Mouse (Mus musculus): Measurements from ENCODE around the gene Ano1.

Ano1 gene

DNA sequence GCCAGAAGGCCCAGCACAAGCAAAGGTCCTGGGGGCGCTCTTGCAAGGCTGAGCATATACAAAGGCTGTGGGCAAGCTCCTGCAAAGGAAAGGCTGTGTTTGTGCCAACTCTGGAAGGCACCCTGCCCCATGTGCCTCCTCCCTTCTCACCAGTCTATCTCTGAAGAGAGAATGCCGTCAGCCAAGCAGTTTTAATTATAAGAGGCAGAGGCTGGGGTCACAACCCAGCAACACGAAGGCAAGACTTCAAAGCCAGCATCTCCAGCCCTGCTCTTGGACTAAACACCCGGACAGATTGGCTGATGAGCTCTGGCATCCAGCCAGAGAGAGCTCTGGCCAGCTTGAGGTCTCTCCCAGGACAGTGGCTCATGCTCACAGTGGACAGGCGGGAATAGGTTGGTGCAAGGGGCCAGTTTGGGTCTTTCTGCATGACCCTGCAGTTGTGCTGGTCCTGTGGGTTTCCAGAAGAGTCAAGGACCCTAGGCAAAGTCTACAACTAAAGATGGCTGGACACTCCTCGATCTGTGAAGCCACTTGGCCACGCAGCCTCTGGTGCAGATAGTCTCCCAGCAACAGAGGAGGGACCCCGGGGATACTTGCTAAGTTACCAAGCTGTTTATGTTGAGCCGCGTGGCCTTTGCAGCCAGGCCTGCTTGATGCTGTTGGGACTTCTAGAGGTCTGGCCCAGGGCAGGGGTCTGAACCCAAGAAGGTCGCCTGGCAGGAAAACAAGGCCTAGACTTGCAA, 12.9 kb upstream of the Ano1 start:
- DNase-seq (ENCODE audit: low spot score): no peak

DNA sequence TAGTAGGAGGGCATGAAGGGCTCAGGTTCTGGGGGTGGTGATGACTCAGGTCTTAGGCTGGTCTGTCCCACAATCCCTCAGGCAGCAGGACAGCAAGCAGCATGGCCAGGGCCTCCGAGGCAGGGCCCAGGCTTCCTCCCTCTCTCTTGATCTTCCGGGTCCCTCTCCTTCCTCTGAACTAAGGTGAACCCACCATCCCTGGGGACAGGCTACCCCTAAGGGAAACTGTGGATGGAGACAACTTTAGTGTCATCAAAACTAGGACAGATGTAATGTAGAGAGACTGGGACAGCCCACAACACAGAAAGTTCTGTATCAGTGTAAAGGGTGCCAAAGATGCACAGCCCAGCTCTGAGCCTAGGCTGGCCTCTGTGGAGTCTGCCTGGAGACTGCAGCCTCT, 12.2 kb upstream of the Ano1 start:
- no peak for DNase-seq (ENCODE audit: low spot score)

DNA sequence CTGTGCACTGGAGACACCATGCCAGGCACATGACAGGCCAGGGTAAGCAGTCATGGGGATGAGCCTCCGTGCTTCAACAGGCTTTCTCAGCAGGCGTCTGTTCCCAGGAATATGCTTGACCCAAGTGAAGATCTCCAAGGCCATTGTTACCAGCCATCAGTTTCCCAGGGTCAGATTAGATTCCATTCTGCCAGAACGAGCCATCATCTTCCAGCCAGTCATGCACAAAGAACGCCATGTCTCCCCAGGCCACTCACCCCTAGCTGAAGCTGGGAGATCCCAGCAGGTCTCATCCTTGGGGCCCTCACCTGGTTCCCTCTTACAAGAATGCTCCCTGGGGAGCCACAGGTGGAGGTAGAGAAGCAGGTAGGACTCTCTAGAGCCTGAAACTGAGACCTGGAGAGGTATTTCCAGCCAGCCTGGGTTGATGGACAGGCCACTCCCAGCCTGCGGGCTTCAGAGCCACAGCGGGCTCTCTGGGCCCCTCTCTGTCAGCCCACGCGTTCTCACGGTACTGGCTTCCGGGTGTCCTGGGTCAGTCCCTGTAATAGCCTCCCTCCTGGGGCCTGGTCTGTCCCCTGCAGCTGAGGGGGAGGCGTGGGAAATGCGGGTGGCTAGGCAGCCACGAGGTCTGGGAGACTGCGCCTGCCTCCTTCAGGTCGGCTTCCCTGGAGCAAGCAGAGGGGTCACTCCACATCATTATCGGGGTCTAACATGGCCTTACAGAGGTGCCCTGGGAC, 10.9 kb upstream of the Ano1 start:
- no peak for DNase-seq (ENCODE audit: low spot score)

DNA sequence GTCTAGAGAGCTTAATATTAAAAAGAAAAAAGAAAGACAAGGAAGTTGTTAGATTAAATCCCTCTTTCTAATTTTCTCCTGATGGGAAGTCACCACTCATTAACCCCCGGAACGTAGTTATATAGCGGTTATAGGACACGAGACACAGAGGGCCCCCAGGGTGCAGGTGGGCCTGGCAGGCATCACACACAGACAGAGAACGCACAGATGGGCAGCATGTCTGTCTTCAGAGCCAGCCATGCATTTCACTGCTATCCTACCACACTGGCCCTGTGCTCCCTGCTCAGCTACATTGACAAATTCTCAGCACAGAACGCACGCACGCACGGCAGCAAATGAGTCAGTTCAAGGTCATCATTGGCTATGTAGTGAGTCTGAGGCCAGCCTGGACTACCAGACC, 8.5 kb upstream of the Ano1 start:
- DNase-seq (ENCODE audit: low spot score): no peak

- DNase-seq (ENCODE audit: low spot score): no peak
These were observed 7.7 kb upstream of the Ano1 start for GRCm38 (mm10) chr7:144759455-144759854.

GRCm38 (mm10) chr7:144755511-144756378, 4.0 kb upstream of the Ano1 start:
- no peak for DNase-seq (ENCODE audit: low spot score)

- DNase-seq (ENCODE audit: low spot score): no peak
These were observed 2.9 kb upstream of the Ano1 start for GRCm38 (mm10) chr7:144754722-144755121.

- DNase-seq (ENCODE audit: low spot score): no peak
These were observed 1.9 kb upstream of the Ano1 start for GRCm38 (mm10) chr7:144753657-144754031.

DNA sequence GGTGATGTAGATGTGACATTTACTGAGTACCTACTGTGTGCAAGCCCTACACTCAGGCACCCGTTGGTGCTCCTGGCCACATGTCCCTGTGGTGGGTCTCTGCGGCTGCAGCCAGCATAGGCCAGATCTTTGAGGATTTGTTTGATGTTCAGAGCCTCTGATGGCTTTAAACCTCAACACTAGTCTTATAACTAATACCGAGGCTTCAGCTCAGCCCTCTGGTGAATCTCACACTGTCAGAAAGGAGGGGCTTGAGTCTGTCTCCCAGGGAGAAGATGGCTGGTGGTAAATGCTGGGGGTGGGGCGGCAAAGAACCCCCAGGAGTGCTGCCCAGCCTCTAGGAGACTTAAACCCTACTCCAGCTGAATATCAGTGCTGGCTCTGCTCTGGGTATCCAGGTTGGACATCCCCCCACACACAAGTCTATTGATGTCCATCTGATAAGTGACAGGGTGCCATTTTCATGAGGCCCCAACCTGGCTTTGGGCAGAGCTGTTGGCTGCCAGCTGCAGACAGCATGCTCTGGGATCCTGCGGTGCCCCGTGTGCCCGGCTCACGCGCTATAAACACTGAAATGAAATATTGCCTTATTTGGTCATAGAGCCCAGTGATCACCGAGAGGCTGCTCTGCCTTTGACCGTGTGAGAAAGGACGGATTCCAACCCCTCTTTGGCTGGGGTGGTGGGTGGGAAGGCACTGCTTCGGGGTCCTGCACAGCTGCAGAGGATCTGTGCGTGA, 1.3 kb upstream of the Ano1 start:
- DNase-seq (ENCODE audit: low spot score): no peak

DNA sequence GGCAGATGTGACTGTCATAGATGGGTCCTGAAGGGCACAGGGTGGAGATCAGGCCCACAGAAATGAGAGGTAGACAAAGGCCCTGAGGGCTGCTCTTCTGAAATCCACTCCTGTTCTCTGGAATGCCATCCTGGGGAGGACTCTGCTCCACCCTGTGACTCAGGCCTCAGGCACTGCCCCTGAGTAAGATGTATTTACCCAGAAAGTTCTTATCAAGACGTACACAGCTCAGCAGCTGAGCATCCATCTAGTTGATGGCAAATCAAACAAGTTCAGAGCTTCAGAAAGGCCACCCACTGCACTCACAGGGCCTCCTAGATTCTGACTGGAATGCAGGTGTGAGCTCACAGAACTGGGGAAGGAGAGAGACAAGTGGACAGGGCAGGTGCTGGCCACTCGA, 4.0 kb downstream of the Ano1 start:
- no peak for DNase-seq (ENCODE audit: low spot score)

- no peak for DNase-seq (ENCODE audit: low spot score)
These were observed 5.3 kb downstream of the Ano1 start for GRCm38 (mm10) chr7:144746466-144746865.

DNA sequence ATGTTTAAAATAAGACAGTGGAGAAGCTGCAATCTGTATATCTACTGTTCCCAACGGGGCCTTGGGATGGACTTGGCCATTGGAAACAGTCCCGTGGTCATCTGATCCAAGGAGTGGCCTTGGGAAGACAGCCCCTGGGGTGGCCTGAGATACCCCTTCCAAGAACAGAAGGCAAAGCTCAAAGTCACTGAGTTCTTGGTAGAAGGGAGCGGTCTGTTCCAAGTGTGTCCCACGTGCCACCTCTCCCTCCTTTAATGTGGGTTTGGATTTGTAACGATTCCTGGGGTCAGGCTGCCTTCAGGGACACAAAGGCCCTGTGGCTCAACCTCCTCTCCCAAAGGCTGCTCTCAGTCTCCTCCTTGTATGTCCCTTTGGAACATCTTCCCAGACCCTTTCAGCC, 7.9 kb downstream of the Ano1 start:
- no peak for DNase-seq (ENCODE audit: low spot score)

DNA sequence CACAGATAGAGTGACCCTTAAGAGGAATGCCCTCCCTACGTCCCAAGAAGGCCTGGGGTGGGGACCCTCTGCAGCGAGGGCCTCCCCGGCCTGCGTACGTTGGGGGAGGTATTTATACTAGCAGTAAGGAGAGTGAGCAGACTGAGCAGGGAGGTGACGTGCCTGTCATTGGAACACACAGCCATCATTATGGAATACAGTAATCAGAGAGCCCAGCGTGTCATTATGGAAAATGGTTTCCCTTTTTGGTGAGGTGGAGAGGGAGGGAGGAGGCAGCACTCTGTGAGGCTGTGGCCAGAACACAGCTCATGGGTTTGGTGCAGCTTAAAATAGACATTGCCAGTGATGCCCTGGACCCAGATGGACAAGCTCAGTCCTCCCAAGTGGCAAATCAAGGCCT, 11.1 kb downstream of the Ano1 start:
- DNase-seq (ENCODE audit: low spot score): no peak

GRCm38 (mm10) chr7:144739810-144740209, 12.0 kb downstream of the Ano1 start:
- DNase-seq (ENCODE audit: low spot score): no peak

- no peak for DNase-seq (ENCODE audit: low spot score)
These were observed 13.4 kb downstream of the Ano1 start for GRCm38 (mm10) chr7:144738357-144738798.

DNA sequence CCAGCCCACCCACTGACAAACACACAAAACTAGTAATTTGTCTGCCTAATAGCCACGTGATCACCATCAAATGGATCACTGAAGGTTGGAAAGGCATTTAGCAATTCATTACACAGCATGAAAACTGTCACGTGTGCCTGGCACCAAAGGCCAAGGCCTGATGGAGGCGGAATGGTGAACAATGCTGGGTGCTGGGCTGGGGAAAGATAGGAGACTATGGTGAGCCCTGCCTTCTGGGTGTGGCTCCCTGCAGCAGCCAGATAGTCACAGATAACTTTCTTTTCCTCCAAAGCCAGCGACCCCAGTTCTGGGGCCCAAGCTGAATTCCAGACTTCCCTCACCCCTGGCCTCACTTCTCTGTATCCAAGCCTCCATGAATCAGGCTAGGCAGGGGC, 19.9 kb downstream of the Ano1 start:
- DNase-seq (ENCODE audit: low spot score): no peak

DNA sequence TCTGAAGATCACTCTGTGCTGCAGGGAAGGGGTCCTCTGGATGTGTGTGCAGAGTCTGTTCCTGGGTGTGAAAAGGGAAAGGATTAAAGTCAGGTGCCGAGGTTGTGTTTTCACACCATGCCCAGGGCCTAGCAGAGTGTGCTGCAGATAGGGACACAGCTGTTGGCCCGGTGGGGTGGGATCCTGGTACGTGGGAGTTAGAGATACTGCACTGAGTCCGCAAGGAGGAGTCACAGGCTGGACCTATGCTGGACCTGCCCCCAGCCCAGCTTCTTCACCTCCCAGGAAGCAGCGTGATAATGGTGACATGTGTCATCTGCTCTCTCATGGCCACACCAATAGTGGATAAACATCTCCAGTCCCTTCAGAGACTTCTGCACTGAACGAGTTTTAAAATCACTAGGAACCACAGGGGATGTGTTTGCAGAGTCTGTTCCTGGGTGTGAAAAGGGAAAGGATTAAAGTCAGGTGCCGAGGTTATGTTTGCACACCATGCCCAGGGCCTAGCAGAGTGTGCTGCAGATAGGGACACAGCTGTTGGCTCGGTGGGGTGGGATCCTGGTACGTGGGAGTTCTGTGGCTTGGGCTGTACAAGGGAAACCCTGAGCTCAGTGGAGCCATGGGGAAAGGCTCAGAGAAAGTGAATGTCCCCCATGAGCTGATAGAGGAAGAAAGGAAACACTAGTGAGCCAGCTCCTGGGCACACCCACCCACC, 20.4 kb downstream of the Ano1 start:
- no peak for DNase-seq (ENCODE audit: low spot score)

- no peak for DNase-seq (ENCODE audit: low spot score)
These were observed 27.5 kb downstream of the Ano1 start for GRCm38 (mm10) chr7:144724283-144724682.

- DNase-seq (ENCODE audit: low spot score): no peak
These were observed 31.8 kb downstream of the Ano1 start for GRCm38 (mm10) chr7:144719956-144720355.

DNA sequence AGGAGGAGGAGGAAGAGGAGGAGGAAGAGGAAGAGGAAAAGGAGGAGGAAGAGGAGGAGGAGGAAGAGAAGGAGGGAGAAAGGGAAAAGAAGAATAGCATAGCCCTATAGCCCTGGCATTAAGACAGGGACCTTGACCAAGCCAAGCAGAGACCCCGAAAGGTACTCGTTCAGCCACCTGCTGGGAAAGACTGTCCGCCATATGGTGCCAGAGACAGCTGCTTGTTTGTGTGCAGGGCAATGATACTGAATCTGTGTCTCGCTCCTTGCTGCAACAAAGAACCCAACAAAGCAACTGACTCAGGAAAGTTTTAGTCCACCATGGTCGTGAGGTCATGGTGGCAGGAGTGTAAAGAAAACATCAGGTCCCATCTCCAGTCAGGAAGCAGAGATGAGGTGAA, 34.0 kb downstream of the Ano1 start:
- no peak for DNase-seq (ENCODE audit: low spot score)

DNA sequence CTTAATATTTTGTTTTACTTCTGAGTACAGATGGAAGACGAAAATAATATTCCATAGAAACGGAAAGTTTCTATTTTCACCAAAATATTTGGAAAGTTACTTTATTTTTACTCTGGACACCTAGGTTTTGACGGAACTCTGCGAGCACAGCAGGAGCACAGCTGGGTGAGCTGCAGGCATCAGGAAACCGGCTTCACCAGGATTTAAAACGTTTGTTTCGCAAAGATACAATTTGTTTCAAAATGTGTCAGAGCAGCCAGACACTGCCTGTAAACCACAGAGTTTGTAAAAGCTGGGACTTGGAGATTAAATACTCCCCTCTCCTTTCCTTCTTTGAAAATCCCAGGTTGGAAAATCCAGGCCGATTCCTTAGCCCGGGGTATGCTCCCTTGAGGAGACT, 53.9 kb downstream of the Ano1 start:
- DNase-seq (ENCODE audit: low spot score): no peak

Measured in urinary bladder, postnatal 10 days (tissue).